Mouse (Mus musculus): Measurements from ENCODE around the gene Ascc1.

DNA sequence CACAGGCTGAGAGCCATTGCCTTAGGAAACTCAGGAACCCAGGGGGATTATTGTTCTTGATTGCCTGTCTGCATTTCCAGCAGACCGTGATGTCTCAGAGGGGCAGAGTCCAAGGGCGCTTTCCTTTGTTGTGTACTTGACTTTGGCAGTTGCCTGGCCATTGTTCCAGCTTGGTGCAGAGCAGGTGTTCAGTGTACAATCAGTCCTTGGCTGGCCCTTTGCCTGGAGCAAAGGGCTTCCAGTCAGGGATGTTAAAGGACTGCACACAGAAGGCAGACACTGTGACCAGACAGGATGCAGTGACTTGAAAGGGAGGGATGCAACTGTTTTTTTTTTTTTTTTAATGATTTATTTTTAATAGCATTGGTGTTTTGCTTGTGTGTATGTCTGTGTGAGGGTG is 30.1 kb upstream of the Ascc1 start:
- TF ChIP-seq CTCF (IDR thresholded peaks at IDR 0.05; ENCODE audit: borderline replicate concordance, control insufficient read depth, extremely low read depth, insufficient read depth, low read length, poor library complexity) = no peak
- no peak for TF ChIP-seq POLR2A (IDR thresholded peaks at IDR 0.05; ENCODE audit: control insufficient read depth, extremely low read depth, insufficient read depth, low read length, poor library complexity)

Measured in thymus, adult 2 months (tissue).